Mouse (Mus musculus) brain, embryonic 14.5 days (tissue): ENCODE data around the gene Capns2.

Experiments
- CTCF ChIP-seq: fragments of 200-500 bp; IDR thresholded peaks from 2 replicates; pipeline ENCODE4 v1.5.1; 2012; ENCODE audit warnings: inconsistent platforms, mild to moderate bottlenecking, moderate library complexity, borderline replicate concordance; ENCODE audit not compliant: insufficient read depth, insufficient read length; ENCODE audit errors: extremely low read depth
- POLR2A ChIP-seq: fragments of 200-500 bp; IDR thresholded peaks from 2 replicates; pipeline ENCODE4 v1.6.1; 2012; ENCODE audit warnings: mild to moderate bottlenecking, inconsistent platforms, borderline replicate concordance; ENCODE audit not compliant: poor library complexity, insufficient read depth, insufficient read length, severe bottlenecking; ENCODE audit errors: extremely low read depth

DNA sequence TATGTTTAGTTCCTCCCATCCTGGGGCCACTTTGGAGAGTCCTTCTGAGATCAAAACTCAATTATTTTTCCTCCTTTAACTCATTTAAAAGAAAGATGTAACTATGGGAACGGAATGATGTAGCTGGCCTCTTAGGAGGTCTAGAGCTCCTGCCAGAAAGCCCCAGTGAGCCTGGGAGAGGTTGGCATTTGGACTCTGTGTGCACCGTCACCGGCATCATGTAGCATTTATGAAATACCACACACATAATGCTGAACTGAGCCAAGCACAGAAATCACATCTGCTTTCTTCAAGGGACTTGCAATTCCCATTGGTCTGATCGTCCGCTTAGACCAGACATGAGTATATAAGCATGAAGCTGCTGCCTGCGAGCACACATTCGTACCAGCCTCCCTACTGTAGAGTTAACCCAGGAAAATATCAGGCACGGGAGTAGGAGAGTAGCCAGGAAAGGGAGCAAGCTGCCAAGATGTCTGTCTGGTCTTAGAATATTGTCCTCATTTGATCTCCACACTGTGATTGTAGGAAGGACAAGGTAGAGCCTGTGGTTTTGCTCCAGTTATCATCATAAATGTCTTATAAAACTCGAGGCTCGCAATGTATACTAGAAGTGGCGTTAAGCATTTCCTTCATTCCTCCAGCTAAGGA is 2.4 kb downstream of the Capns2 start:
- no peak for TF ChIP-seq POLR2A
- no peak for TF ChIP-seq CTCF
